Mouse (Mus musculus) CD4-positive, CD25-positive, alpha-beta regulatory T cell, adult 4 months (primary cell): ENCODE results near the gene Spint3. TPM values are rescaled to one million over a fixed set of nuclear protein-coding genes. Genes with fewer than 3 reads are reported as not detected.
A peak's percentile ranks its signal among the peaks of the same experiment; 100 is the strongest.
"Not testable (repeated sequence)": the region's sequence is repeated elsewhere in the genome, so short reads cannot be mapped to it uniquely, and the experiment has no call there.

ENCODE experiments used
- ATAC-seq: one replicate; pipeline ENCODE4 v1.8.0; 2017
- polyA plus RNA-seq, 2 experiments: library from polyadenylated mRNA; unstranded; fragments of 100-300 nt; shearing (Covaris generic); gene quantifications; one replicate each; pipeline ENCODE4 v1.2.1; 2017

Spint3 gene
- polyA plus RNA-seq = not detected

DNA sequence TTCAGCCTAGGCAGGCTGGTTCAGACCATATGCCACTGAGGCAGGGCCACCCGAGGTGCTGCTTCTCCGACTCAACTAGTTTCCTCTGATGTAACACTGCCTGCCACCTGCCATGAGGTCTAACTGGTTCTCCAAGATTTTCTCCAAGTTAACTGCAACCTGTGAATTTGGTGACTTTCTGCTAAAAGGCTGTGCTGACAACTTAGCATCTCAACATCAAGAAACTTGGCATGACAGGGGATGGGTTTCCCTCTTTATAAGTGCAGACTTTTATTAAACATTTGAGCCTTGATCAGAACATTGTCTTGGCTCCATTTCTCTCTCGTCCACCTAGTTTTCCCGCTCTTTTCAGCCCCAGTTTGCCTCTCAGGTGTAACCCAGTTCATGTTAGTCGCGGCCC is at the start of gene Spint3:
Spint3 (minus strand) TSS at position 101 of the 400 bp plus-strand sequence.
- not testable (repeated sequence) for ATAC-seq

GRCm38 (mm10) chr2:164621775-164622174 is 48.5 kb upstream of the Spint3 start:
- ATAC-seq = no peak

GRCm38 (mm10) chr2:164619050-164619449 is 45.8 kb upstream of the Spint3 start:
- no peak for ATAC-seq

DNA sequence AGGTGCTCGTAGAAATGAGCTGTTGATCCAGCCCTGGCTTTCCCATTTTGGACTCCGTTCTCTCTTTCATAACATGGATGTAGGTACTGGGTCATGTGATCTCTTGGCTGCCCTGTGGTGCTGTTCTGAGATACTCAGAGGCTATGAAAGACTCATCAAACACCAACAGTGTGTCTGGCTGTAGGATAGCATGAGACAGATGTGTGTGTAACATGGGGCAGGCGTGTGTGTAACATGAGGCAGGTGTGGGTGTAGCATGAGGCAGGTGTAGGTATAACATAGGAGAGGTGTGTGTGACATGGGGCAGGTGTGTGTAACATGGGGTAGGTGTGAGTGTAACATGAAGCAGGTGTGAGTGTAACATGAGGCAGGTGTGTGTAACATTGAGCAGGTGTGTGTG is 42.1 kb upstream of the Spint3 start:
- no peak for ATAC-seq

- ATAC-seq = not testable (repeated sequence)
Observed at GRCm38 (mm10) chr2:164613471-164613870, 40.2 kb upstream of the Spint3 start, which contains the start of the genes Wfdc6b and Wfdc8. TSS of gene Wfdc6b (plus strand) at chr2:164613522. TSS of gene Wfdc8 (minus strand) at chr2:164613626.

- no peak for ATAC-seq
Observed at GRCm38 (mm10) chr2:164608781-164609180, 35.5 kb upstream of the Spint3 start.

DNA sequence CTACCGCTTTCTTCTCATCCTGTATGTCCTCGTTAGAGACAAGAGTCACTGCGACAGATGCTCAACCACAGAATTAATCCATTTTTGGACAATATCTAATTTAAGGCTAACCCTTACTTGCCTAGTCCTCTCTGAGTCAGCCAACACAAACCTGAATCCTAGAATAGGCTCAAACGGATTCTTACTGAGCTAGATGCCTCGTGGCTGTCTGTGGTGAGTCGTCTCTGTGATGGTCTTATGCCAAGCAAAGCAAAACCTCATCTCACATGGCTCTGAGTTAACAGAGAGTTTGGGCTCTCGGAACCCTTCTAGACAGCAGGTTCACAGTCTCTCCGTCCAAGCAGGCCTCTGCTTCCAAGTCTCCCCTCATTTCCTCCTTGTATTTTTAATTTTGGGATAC is 31.2 kb upstream of the Spint3 start:
- ATAC-seq = no peak

DNA sequence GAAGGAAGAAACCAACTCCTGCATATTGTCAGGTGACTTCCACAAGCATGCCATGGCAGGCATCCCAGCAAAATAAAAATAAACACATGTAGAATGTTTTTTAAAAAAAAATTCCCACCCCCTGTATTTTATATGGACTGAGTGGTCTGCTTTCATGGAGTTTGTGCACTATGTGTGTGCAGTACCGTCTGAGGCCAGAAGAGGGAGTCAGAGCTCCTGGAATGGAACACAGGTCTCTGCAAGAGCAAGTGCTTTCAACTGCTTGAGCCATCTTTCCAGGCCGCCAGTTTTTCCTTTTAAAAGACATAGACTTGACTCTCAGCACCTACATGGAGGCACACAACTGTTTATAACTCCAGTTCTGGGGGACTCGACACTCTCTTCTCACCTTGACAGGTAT is 30.2 kb upstream of the Spint3 start:
- ATAC-seq = no peak

DNA sequence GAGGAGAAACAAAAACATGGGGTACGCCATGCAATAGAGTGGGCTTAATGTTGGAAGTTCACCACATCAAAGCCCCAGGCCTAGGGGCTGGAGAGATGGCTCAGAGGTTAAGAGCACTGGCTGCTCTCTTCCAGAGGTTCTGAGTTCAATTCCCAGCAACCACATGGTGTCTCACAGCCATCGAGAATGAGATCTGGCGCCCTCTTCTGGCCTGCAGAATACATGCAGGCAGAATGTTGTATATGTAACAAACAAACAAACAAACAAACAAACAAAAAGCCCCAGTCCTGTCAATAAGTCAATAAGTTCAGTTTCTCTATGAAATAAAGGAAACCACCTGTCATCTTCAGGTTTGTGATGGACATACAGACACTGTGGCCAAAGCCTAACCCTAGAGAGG is 26.9 kb upstream of the Spint3 start:
- ATAC-seq = no peak

- no peak for ATAC-seq
Observed at GRCm38 (mm10) chr2:164593494-164593893, 20.2 kb upstream of the Spint3 start, which contains the start of gene Eppin. TSS of gene Eppin (minus strand) at chr2:164593594.

DNA sequence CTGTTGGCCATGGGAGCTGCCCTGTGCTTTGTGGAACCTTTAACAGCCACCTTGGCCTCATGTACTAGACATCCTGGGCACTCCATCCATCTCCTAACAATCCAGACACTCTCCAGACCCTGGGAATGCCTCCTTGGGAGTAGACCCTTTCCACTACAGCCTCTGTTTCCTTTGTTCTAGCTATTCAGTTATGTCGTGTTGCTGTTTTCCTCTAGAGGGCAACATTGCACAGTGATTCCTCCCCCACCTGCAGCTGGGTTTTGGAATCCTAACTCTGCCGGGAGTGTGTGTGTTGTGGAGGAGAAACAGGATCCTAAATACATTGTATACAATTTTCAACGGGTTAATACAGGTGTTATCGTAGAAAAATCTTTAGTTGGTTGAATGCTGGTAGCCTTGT is 18.8 kb upstream of the Spint3 start:
- ATAC-seq = no peak

- not testable (repeated sequence) for ATAC-seq
Observed at GRCm38 (mm10) chr2:164585025-164585725, 11.9 kb upstream of the Spint3 start, which contains the start of gene Wfdc6a. TSS of gene Wfdc6a (minus strand) at chr2:164585447.

GRCm38 (mm10) chr2:164567460-164567859 is 5.8 kb downstream of the Spint3 start:
- ATAC-seq = no peak

- no peak for ATAC-seq
Observed at GRCm38 (mm10) chr2:164566997-164567396, 6.3 kb downstream of the Spint3 start.

GRCm38 (mm10) chr2:164564346-164564745 is 8.9 kb downstream of the Spint3 start:
- no peak for ATAC-seq

DNA sequence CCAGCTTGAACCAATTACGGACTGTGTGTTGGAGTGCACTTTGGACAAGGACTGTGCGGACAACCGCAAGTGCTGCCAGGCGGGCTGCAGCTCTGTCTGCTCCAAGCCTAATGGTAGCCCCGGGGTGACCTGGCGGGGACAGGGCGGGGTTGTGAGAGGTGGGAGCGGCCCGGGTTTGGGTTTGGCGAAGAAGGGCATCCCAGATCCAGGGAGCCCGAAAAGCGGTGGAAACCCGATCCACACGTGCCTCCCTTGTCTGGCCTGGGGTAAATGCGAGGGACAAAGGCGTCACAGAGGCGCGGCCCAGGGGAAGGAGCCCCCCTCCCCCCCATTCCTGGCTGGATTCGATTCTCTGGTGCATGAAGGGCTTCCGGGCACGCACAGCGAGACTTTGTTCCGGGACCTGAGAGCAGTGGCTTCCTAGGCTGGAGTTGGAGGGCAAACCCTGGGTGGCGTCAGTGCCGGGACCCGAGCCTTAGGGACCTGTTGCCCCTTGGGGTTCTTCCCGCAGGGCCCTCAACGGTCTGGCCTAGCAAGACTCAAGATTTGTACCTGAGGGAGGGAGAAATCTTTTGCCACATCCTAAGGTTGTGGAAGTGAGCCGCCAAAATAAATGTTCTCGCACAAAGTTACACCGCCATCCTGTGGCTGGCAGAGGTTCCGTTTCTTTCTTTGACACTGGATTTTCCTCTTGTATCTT is 9.8 kb downstream of the Spint3 start:
- peak; percentile 81 for ATAC-seq

- ATAC-seq = no peak
Observed at GRCm38 (mm10) chr2:164562391-164563188, 10.7 kb downstream of the Spint3 start, which contains the start of gene Wfdc2. TSS of gene Wfdc2 (plus strand) at chr2:164562413.

DNA sequence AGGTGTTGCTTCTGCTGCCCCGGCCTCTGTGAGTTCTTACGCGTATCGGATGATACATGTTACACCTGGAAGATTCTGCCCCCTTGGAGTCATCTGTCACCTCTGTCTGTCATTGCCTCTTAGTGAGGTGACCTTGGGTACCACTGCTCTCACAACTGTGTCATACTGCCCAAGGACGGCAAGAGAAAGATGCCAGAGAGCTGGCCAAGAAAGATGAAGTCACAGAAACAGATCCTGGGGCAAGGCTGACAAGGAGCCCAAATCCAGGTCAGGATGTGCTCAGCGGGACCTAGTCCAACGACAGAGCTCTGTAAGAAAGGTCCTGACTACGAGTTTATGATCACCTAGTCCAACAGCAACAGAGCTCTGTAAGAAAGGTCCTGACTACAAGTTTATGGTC is 13.2 kb downstream of the Spint3 start:
- ATAC-seq = no peak

GRCm38 (mm10) chr2:164558991-164559645 is 14.1 kb downstream of the Spint3 start:
- ATAC-seq = peak; percentile 53

DNA sequence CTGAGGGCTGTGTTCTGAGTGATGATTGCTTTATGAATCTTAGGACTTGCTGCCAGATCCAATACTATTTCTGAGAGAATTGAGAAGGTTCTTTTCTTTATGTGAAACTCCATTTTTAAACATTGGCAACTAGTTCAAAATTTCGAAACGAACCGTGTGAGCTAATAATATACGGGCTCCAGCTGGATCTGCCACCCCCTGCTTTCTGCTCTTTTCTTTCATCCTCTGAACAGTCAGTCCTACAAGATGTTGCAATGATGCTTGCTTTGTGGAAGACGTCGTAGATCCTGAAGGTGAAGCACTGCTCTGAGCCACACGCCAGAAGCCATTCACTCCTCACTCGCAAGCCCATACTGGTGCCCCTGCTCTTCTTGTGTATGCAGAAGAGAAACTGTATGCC is 14.8 kb downstream of the Spint3 start:
- ATAC-seq = no peak

DNA sequence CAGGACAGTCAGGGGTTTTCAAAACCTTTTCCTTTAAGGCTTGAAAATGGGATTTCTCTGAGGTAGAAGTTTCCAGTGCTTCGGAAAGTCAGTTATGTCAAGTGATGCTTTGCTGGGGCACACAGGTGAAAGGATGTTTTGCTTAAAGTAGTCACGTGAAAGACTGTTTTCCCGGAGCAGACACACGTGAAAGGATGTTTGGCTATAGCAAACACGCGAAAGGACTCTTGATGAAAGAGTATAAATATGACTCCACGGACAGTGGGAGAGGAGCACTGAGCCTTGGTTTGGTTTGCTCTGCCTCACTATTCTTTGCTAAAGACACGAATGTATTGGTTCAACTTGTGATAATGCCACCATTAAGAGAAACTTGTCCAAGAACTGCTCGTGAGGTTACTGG is 21.8 kb downstream of the Spint3 start:
- ATAC-seq = no peak

DNA sequence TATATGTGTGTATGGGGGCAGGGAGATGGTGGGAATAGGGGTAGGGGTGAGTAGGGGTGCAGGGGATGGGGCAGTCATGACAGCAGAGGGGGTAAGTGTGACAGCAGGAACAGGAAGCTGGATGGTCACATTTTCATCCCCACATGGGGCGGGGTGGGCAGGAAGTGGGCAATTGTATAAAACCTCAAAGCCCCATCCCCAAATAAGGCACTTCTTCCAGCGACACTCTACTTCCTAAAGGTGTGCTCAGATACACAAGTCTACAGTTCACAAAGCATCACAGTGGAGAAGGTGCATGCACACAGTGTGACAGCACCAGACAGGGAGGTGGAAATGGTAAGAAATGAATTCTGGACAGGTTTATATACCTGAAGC is 22.4 kb downstream of the Spint3 start:
- ATAC-seq = peak; percentile 68
